Mouse (Mus musculus): ENCODE results near the gene Klhl29. TPM values are rescaled to one million over a fixed set of nuclear protein-coding genes. Genes with fewer than 3 reads are reported as not detected.

Klhl29 gene
- total and polyA plus RNA-seq, 3 experiments, result not detected

GRCm38 (mm10) chr12:5161631-5162030 lies 213.9 kb downstream of the Klhl29 start:
- Histone ChIP-seq H3K79me2 (ENCODE audit: control insufficient read depth, insufficient read depth, low read length, poor library complexity) (no peaks in the 10 kb centered on the region), H3K4me3 (ENCODE audit: control insufficient read depth in 1 of 2, insufficient read depth in 1 of 2, low read depth in 2 of 2, low read length in 2 of 2) (no peak overlapping the region), H3K36me3 (ENCODE audit: control insufficient read depth in 1 of 2, insufficient read depth in 2 of 2, low read length in 2 of 2) (no peaks in the 10 kb centered on the region), H3K9ac (ENCODE audit: control insufficient read depth, low read depth, low read length, poor library complexity, severe bottlenecking) (no peak overlapping the region), H3K27me3 (ENCODE audit: control insufficient read depth in 1 of 2, insufficient read depth in 2 of 2, low read length in 2 of 2) (no peaks in the 10 kb centered on the region), H3K4me1 (ENCODE audit: control insufficient read depth in 1 of 2, insufficient read depth in 2 of 2, low read length in 2 of 2) (no peaks in the 10 kb centered on the region), H3K9me3 (replicated peaks; ENCODE audit: insufficient read depth, low read length) (no peaks in the 10 kb centered on the region), H3K27ac (ENCODE audit: control insufficient read depth, low read depth, low read length) (no peak overlapping the region)
- no peak for DNase-seq (ENCODE audit: low read depth, low spot score)
- TF ChIP-seq USF1 (IDR thresholded peaks at IDR 0.05; ENCODE audit: low read depth, low read length) (no peak), SIN3A (IDR thresholded peaks at IDR 0.05; ENCODE audit: low read length) (no peak), MAZ (IDR thresholded peaks at IDR 0.05; ENCODE audit: low read depth, low read length) (no peak), MXI1 (IDR thresholded peaks at IDR 0.05; ENCODE audit: low read depth, low read length) (no peak), TBP (IDR thresholded peaks at IDR 0.05; ENCODE audit: low read depth, low read length) (no peak), E2F4 (IDR thresholded peaks at IDR 0.05; ENCODE audit: borderline replicate concordance, low read depth, low read length) (no peak)

GRCm38 (mm10) chr12:5157931-5158481 lies 217.5 kb downstream of the Klhl29 start:
- H3K27ac ChIP-seq (ENCODE audit: control insufficient read depth, low read depth, low read length), result no peak overlapping the region
- no peak overlapping the region for H3K4me3 ChIP-seq (ENCODE audit: control insufficient read depth in 1 of 2, insufficient read depth in 1 of 2, low read depth in 2 of 2, low read length in 2 of 2)
- H3K9ac ChIP-seq (ENCODE audit: control insufficient read depth, low read depth, low read length, poor library complexity, severe bottlenecking), result no peak overlapping the region
- TF ChIP-seq MYC (IDR thresholded peaks at IDR 0.05; ENCODE audit: low read depth, low read length), result no peak
- no peak for TF ChIP-seq ELF1 (IDR thresholded peaks at IDR 0.05; ENCODE audit: low read depth, low read length)
- no peak for TF ChIP-seq RAD21 (IDR thresholded peaks at IDR 0.05; ENCODE audit: low read depth, low read length)
- TF ChIP-seq CTCF (IDR thresholded peaks at IDR 0.05 in 2 of 3, conservative IDR thresholded peaks at IDR 0.05 in 1 of 3; ENCODE audit: control insufficient read depth in 1 of 3, insufficient read depth in 1 of 3, low read depth in 2 of 3, low read length in 3 of 3, poor library complexity in 1 of 3, severe bottlenecking in 1 of 3), result no peak
- no peak for TF ChIP-seq SMC3 (IDR thresholded peaks at IDR 0.05; ENCODE audit: low read depth, low read length)
- no peak for TF ChIP-seq RCOR1 (IDR thresholded peaks at IDR 0.05; ENCODE audit: low read depth, low read length)
- TF ChIP-seq USF1 (IDR thresholded peaks at IDR 0.05; ENCODE audit: low read depth, low read length), result no peak
- TF ChIP-seq POLR2AphosphoS5 (IDR thresholded peaks at IDR 0.05; ENCODE audit: borderline replicate concordance, low read depth, low read length), result no peak
- no peak for DNase-seq (ENCODE audit: low read depth, low spot score)
- no peaks in the 10 kb centered on the region for H3K79me2 ChIP-seq (ENCODE audit: control insufficient read depth, insufficient read depth, low read length, poor library complexity)
- H3K9me3 ChIP-seq (replicated peaks; ENCODE audit: insufficient read depth, low read length), result no peaks in the 10 kb centered on the region
- H3K4me1 ChIP-seq (ENCODE audit: control insufficient read depth in 1 of 2, insufficient read depth in 2 of 2, low read length in 2 of 2), result no peaks in the 10 kb centered on the region
- H3K27me3 ChIP-seq (ENCODE audit: control insufficient read depth in 1 of 2, insufficient read depth in 2 of 2, low read length in 2 of 2), result no peaks in the 10 kb centered on the region
- no peaks in the 10 kb centered on the region for H3K36me3 ChIP-seq (ENCODE audit: control insufficient read depth in 1 of 2, insufficient read depth in 2 of 2, low read length in 2 of 2)

- Histone ChIP-seq H3K36me3 (ENCODE audit: control insufficient read depth in 1 of 2, insufficient read depth in 2 of 2, low read length in 2 of 2) (no peaks in the 10 kb centered on the region), H3K9ac (ENCODE audit: control insufficient read depth, low read depth, low read length, poor library complexity, severe bottlenecking) (no peak overlapping the region), H3K4me1 (ENCODE audit: control insufficient read depth in 1 of 2, insufficient read depth in 2 of 2, low read length in 2 of 2) (no peaks in the 10 kb centered on the region), H3K27me3 (ENCODE audit: control insufficient read depth in 1 of 2, insufficient read depth in 2 of 2, low read length in 2 of 2) (no peaks in the 10 kb centered on the region), H3K27ac (ENCODE audit: control insufficient read depth, low read depth, low read length) (no peak overlapping the region), H3K79me2 (ENCODE audit: control insufficient read depth, insufficient read depth, low read length, poor library complexity) (no peaks in the 10 kb centered on the region), H3K9me3 (replicated peaks; ENCODE audit: insufficient read depth, low read length) (no peaks in the 10 kb centered on the region), H3K4me3 (ENCODE audit: control insufficient read depth in 1 of 2, insufficient read depth in 1 of 2, low read depth in 2 of 2, low read length in 2 of 2) (no peak overlapping the region)
- TF ChIP-seq TAL1 (IDR thresholded peaks at IDR 0.05; ENCODE audit: low read length), result no peak
- no peak for TF ChIP-seq NRF1 (IDR thresholded peaks at IDR 0.05; ENCODE audit: insufficient read depth, low read depth, low read length, poor library complexity, severe bottlenecking)
- TF ChIP-seq MAX (IDR thresholded peaks at IDR 0.05; ENCODE audit: low read length), result no peak
- no peak for TF ChIP-seq GABPA (IDR thresholded peaks at IDR 0.05; ENCODE audit: low read depth, low read length)
- no peak for TF ChIP-seq SMC3 (IDR thresholded peaks at IDR 0.05; ENCODE audit: low read depth, low read length)
- TF ChIP-seq USF1 (IDR thresholded peaks at IDR 0.05; ENCODE audit: low read depth, low read length), result no peak
- no peak for TF ChIP-seq NELFE (IDR thresholded peaks at IDR 0.05; ENCODE audit: low read depth, low read length)
- no peak for DNase-seq (ENCODE audit: low read depth, low spot score)
These were observed 218.3 kb downstream of the Klhl29 start for GRCm38 (mm10) chr12:5157021-5157681.
